Mouse (Mus musculus): ENCODE results near the gene Nradd. TPM values are rescaled to one million over a fixed set of nuclear protein-coding genes. Genes with fewer than 3 reads are reported as not detected.

The Nradd gene
- polyA plus RNA-seq, 1 experiment from 2014 or later, result 21.2 TPM

DNA sequence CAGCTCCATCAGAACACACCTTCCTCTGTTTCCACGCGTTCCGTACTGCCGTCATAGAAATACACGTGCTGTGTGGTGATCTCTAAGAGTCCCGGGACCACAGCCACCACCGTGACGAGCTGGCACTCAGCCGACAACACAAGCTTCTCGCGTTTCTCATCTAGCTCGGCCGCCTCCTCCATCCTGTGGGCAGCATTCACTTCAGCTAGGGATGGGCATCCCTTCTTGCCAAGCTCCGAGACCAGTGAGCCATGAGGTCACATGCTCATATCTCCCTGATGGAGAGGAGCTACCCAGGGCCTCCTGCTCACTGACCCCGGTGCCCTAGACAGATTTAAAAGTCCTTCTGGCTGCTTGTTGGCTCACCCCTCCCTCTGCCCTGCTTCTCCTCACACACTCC lies 5.9 kb upstream of the Nradd start:
- peaks cover 26% of the 10 kb centered on the region for H3K27me3 ChIP-seq (replicated peaks; ENCODE audit: control insufficient read depth, insufficient read depth, low read length)
- no peak overlapping the region for H3K4me2 ChIP-seq (ENCODE audit: low read depth, low read length)
- no peaks in the 10 kb centered on the region for H3K36me3 ChIP-seq (ENCODE audit: control insufficient read depth, insufficient read depth, low read length)
- no peaks in the 10 kb centered on the region for H3K9me3 ChIP-seq (ENCODE audit: control insufficient read depth, low read length)
- WGBS, result 83% methylated on average over 15 of the region's 15 CpGs
- H3K9ac ChIP-seq (ENCODE audit: low read depth, low read length), result no peak overlapping the region
- H3K4me1 ChIP-seq (ENCODE audit: control insufficient read depth, insufficient read depth, low read length), result no peaks in the 10 kb centered on the region; the same call in 1 of the 2 replicates
- H3K4me3 ChIP-seq (ENCODE audit: low read depth, low read length), result no peak overlapping the region
- ATAC-seq (ENCODE audit: low read depth), result no peak
- no peak overlapping the region for H3K27ac ChIP-seq (replicated peaks; ENCODE audit: low read depth, low read length)
- no peak for DNase-seq (ENCODE audit: low spot score)

GRCm38 (mm10) chr9:110625350-110625908 lies 1.2 kb upstream of the Nradd start:
- 70% methylated on average over 11 of the region's 11 CpGs for WGBS

GRCm38 (mm10) chr9:110623416-110624195 lies 646 bp downstream of the Nradd start:
- H3K4me3 ChIP-seq (ENCODE audit: low read depth, low read length), result peak overlapping the region; percentile 50
- no peak for ATAC-seq (ENCODE audit: low read depth)
- WGBS, result 38% methylated on average over 8 of the region's 8 CpGs
- peaks cover 39% of the 10 kb centered on the region for H3K36me3 ChIP-seq (ENCODE audit: control insufficient read depth, insufficient read depth, low read length)
- peak overlapping the region; percentile 90 for H3K27ac ChIP-seq (replicated peaks; ENCODE audit: low read depth, low read length)
- peak; percentile 17 for DNase-seq (ENCODE audit: low spot score)
- H3K27me3 ChIP-seq (replicated peaks; ENCODE audit: control insufficient read depth, insufficient read depth, low read length), result no peaks in the 10 kb centered on the region
- H3K4me1 ChIP-seq (ENCODE audit: control insufficient read depth, insufficient read depth, low read length), result peaks cover 9% of the 10 kb centered on the region; the same call in 1 of the 2 replicates
- H3K9ac ChIP-seq (ENCODE audit: low read depth, low read length), result peak overlapping the region; percentile 72
- no peaks in the 10 kb centered on the region for H3K9me3 ChIP-seq (ENCODE audit: control insufficient read depth, low read length)
- peak overlapping the region; percentile 93 for H3K4me2 ChIP-seq (ENCODE audit: low read depth, low read length)

More at GRCm38 (mm10) chr9:110625350-110625908, 1.2 kb upstream of the Nradd start:
- Histone ChIP-seq H3K9me3 (ENCODE audit: control insufficient read depth, low read length) (no peaks in the 10 kb centered on the region), H3K27ac (replicated peaks; ENCODE audit: low read depth, low read length) (peak overlapping the region; percentile 66; the same call in 1 of the 2 replicates), H3K9ac (ENCODE audit: low read depth, low read length) (peak overlapping the region; percentile 72), H3K4me3 (ENCODE audit: low read depth, low read length) (peak overlapping the region; percentile 50), H3K27me3 (replicated peaks; ENCODE audit: control insufficient read depth, insufficient read depth, low read length) (no peaks in the 10 kb centered on the region), H3K4me1 (ENCODE audit: control insufficient read depth, insufficient read depth, low read length) (peaks cover 9% of the 10 kb centered on the region; the same call in 1 of the 2 replicates), H3K4me2 (ENCODE audit: low read depth, low read length) (peak overlapping the region; percentile 93), H3K36me3 (ENCODE audit: control insufficient read depth, insufficient read depth, low read length) (peaks cover 21% of the 10 kb centered on the region)
- DNase-seq (ENCODE audit: low spot score), result no peak
- no peak for ATAC-seq (ENCODE audit: low read depth)

- Histone ChIP-seq H3K4me3 (ENCODE audit: low read depth, low read length) (no peak overlapping the region), H3K9me3 (ENCODE audit: control insufficient read depth, low read length) (no peaks in the 10 kb centered on the region), H3K4me1 (ENCODE audit: control insufficient read depth, insufficient read depth, low read length) (peaks cover 9% of the 10 kb centered on the region; the same call in 1 of the 2 replicates), H3K4me2 (ENCODE audit: low read depth, low read length) (peak overlapping the region; percentile 93), H3K27ac (replicated peaks; ENCODE audit: low read depth, low read length) (no peak overlapping the region), H3K27me3 (replicated peaks; ENCODE audit: control insufficient read depth, insufficient read depth, low read length) (no peaks in the 10 kb centered on the region), H3K36me3 (ENCODE audit: control insufficient read depth, insufficient read depth, low read length) (peaks cover 48% of the 10 kb centered on the region), H3K9ac (ENCODE audit: low read depth, low read length) (no peak overlapping the region)
- DNase-seq (ENCODE audit: low spot score) (no peak), ATAC-seq (ENCODE audit: low read depth) (no peak)
- 83% methylated on average over 12 of the region's 12 CpGs for WGBS
These were observed 1.5 kb downstream of the Nradd start for GRCm38 (mm10) chr9:110622621-110623219.

DNA sequence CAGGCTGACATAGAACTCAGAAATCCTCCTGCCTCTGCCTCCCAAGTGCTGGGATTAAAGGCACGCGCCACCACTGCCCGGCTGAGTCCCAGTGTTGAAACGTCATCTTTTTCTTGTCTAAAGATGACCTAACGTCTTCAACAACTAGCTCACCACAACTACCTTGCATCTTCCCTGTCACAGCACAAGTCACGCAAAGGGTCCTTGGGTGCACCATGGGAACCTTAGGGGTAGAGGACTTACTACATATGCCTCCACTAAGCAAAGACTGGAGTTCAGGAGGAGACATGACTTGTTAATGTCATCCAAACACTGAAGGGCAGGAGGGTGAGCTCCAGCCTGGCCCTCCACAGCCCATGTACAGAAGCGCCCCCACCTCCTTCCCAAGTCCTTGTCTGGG lies 3.6 kb downstream of the Nradd start:
- H3K36me3 ChIP-seq (ENCODE audit: control insufficient read depth, insufficient read depth, low read length), result peaks cover 63% of the 10 kb centered on the region
- H3K27ac ChIP-seq (replicated peaks; ENCODE audit: low read depth, low read length), result no peak overlapping the region
- DNase-seq (ENCODE audit: low spot score) (no peak), ATAC-seq (ENCODE audit: low read depth) (no peak)
- H3K27me3 ChIP-seq (replicated peaks; ENCODE audit: control insufficient read depth, insufficient read depth, low read length), result no peaks in the 10 kb centered on the region
- H3K4me2 ChIP-seq (ENCODE audit: low read depth, low read length), result no peak overlapping the region
- no peak overlapping the region for H3K9ac ChIP-seq (ENCODE audit: low read depth, low read length)
- H3K9me3 ChIP-seq (ENCODE audit: control insufficient read depth, low read length), result no peaks in the 10 kb centered on the region
- 96% methylated on average over 7 of the region's 7 CpGs for WGBS
- H3K4me1 ChIP-seq (ENCODE audit: control insufficient read depth, insufficient read depth, low read length), result peaks cover 9% of the 10 kb centered on the region; the same call in 1 of the 2 replicates
- H3K4me3 ChIP-seq (ENCODE audit: low read depth, low read length), result no peak overlapping the region

- 85% methylated on average over 7 of the region's 7 CpGs for WGBS
- Histone ChIP-seq H3K27ac (replicated peaks; ENCODE audit: low read depth, low read length) (no peak overlapping the region), H3K4me1 (ENCODE audit: control insufficient read depth, insufficient read depth, low read length) (peaks cover 9% of the 10 kb centered on the region; the same call in 1 of the 2 replicates), H3K9me3 (ENCODE audit: control insufficient read depth, low read length) (no peaks in the 10 kb centered on the region), H3K4me2 (ENCODE audit: low read depth, low read length) (no peak overlapping the region), H3K4me3 (ENCODE audit: low read depth, low read length) (no peak overlapping the region), H3K27me3 (replicated peaks; ENCODE audit: control insufficient read depth, insufficient read depth, low read length) (no peaks in the 10 kb centered on the region), H3K9ac (ENCODE audit: low read depth, low read length) (no peak overlapping the region), H3K36me3 (ENCODE audit: control insufficient read depth, insufficient read depth, low read length) (peaks cover 68% of the 10 kb centered on the region)
- DNase-seq (ENCODE audit: low spot score) (no peak), ATAC-seq (ENCODE audit: low read depth) (no peak)
These were observed 4.1 kb downstream of the Nradd start for GRCm38 (mm10) chr9:110620180-110620579.

DNA sequence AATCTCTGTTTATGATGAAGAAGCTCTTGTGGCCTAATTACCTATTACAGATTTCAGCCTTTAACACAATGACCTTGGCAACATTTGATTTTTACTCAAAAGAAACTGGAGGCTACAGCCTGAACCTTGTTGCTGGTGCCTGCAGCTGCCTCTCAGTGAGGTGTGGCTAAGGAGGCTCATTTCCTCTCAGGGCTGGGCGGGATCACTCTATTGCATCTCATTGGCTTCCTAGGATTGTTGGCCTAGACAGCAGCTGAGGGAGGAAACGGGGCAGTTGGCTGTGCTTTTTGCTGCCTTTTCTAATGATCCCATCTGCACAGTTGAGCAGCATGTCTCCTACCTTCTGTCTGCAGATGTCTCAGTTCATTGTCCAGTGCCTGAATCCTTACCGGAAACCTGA lies 7.2 kb downstream of the Nradd start:
- H3K36me3 ChIP-seq (ENCODE audit: control insufficient read depth, insufficient read depth, low read length), result peaks cover 86% of the 10 kb centered on the region
- ATAC-seq (ENCODE audit: low read depth) (no peak), DNase-seq (ENCODE audit: low spot score) (no peak)
- no peak overlapping the region for H3K4me3 ChIP-seq (ENCODE audit: low read depth, low read length)
- WGBS, result 82% methylated on average over 3 of the region's 3 CpGs
- no peak overlapping the region for H3K9ac ChIP-seq (ENCODE audit: low read depth, low read length)
- H3K4me2 ChIP-seq (ENCODE audit: low read depth, low read length), result no peak overlapping the region
- H3K9me3 ChIP-seq (ENCODE audit: control insufficient read depth, low read length), result no peaks in the 10 kb centered on the region
- no peaks in the 10 kb centered on the region for H3K4me1 ChIP-seq (ENCODE audit: control insufficient read depth, insufficient read depth, low read length)
- no peak overlapping the region for H3K27ac ChIP-seq (replicated peaks; ENCODE audit: low read depth, low read length)
- no peaks in the 10 kb centered on the region for H3K27me3 ChIP-seq (replicated peaks; ENCODE audit: control insufficient read depth, insufficient read depth, low read length)

DNA sequence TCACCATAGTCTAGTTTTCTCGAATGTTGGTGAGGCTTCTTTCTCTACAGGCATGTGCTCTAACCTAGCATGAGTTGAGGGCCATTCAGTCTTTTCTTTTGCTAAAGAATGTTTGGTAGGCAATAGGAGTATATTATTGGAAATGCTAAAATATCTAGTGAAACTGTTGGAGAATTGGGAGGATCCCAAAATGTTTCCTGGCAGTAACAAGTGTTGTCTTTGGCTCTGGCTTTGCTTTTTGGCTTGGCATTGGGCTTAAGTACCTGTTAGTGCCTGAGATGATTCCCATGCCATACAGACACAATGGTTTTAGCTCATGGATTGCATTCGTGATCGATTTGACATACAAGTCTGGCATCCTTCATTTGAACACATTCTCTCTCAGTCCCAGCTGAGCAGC lies 12.8 kb downstream of the Nradd start:
- Histone ChIP-seq H3K36me3 (ENCODE audit: control insufficient read depth, insufficient read depth, low read length) (peaks cover 86% of the 10 kb centered on the region), H3K9ac (ENCODE audit: low read depth, low read length) (no peak overlapping the region), H3K4me3 (ENCODE audit: low read depth, low read length) (no peak overlapping the region), H3K4me2 (ENCODE audit: low read depth, low read length) (no peak overlapping the region), H3K27me3 (replicated peaks; ENCODE audit: control insufficient read depth, insufficient read depth, low read length) (no peaks in the 10 kb centered on the region), H3K27ac (replicated peaks; ENCODE audit: low read depth, low read length) (no peak overlapping the region), H3K4me1 (ENCODE audit: control insufficient read depth, insufficient read depth, low read length) (no peaks in the 10 kb centered on the region), H3K9me3 (ENCODE audit: control insufficient read depth, low read length) (no peaks in the 10 kb centered on the region)
- WGBS, result 91% methylated on average over 3 of the region's 3 CpGs
- DNase-seq (ENCODE audit: low spot score), result no peak
- no peak for ATAC-seq (ENCODE audit: low read depth)
